Mouse (Mus musculus): ENCODE results near the gene Mtmr2. TPM values are rescaled to one million over a fixed set of nuclear protein-coding genes. Genes with fewer than 3 reads are reported as not detected.

Mtmr2 gene
- total and polyA plus RNA-seq, 3 experiments, result 19.7 to 42.6 (median 34.7) TPM

DNA sequence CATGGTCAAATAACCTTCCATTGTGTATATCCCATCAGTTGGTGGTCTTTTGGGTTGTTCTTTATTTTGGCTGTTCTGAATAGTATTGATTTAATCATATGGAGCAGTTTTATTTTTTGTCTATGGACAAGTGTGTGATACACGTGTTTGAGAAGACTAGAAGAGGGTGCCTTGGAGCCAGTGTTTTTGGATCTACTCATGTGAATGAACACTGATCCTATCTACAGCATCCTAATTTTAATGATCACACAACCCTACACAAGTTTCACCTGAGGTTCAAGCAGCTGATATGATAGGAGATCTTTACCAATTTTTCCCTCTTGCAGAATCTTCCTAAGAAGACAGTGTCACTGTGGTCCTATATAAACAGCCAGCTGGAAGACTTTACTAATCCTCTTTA is 56.3 kb downstream of the Mtmr2 start:
- DNase-seq (ENCODE audit: extremely low read depth), result no peak
- Histone ChIP-seq H3K27me3 (replicated peaks) (no peaks in the 10 kb centered on the region), H3K9ac (ENCODE audit: insufficient read depth, low read depth) (no peak overlapping the region), H3K4me1 (ENCODE audit: control insufficient read depth in 1 of 2, insufficient read depth in 2 of 2) (peaks cover 0 to 3% of the 10 kb centered on the region in 2 experiments; a peak in 1 of 4 replicates), H3K4me3 (replicated peaks in 1 of 3; ENCODE audit: low read depth in 2 of 3, low read length in 2 of 3, poor library complexity in 1 of 3) (no peak overlapping the region), H3K9me3 (replicated peaks; ENCODE audit: low read length) (no peaks in the 10 kb centered on the region), H3K27ac (ENCODE audit: insufficient read depth, low read depth) (no peak overlapping the region), H3K36me3 (replicated peaks in 1 of 2; ENCODE audit: control insufficient read depth in 1 of 2, insufficient read depth in 1 of 2, low read length in 1 of 2) (peaks cover 39 to 83% of the 10 kb centered on the region in 2 experiments), H3K4me2 (ENCODE audit: insufficient read depth, low read depth, poor library complexity, severe bottlenecking) (no peak overlapping the region), H3K79me2 (replicated peaks; ENCODE audit: control insufficient read depth, extremely low read depth, insufficient read depth, poor library complexity, severe bottlenecking) (no peaks in the 10 kb centered on the region)
- in situ Hi-C loops (cut with MboI; ENCODE audit: low pct_ligation_motif_present, low pct_unique_long_range_greater_than_20kb, low sequenced_read_pairs) (no loop called here), dilution Hi-C loops (cut with MboI; ENCODE audit: extremely low pct_ligation_motif_present, extremely low pct_unique_long_range_greater_than_20kb, low sequenced_read_pairs) (no loop called here)
- TF ChIP-seq KAT2A (IDR thresholded peaks at IDR 0.05; ENCODE audit: insufficient replicate concordance, low read length), result no peak
- TF ChIP-seq PAX5 (IDR thresholded peaks at IDR 0.05; ENCODE audit: low read length), result no peak
- TF ChIP-seq NRF1 (IDR thresholded peaks at IDR 0.05; ENCODE audit: low read depth, low read length), result no peak
- TF ChIP-seq TCF12 (IDR thresholded peaks at IDR 0.05; ENCODE audit: low read depth, low read length), result no peak
- no peak for TF ChIP-seq RCOR1 (conservative IDR thresholded peaks at IDR 0.05; ENCODE audit: low read depth, low read length)
- TF ChIP-seq IRF4 (IDR thresholded peaks at IDR 0.05; ENCODE audit: low read depth, low read length), result no peak
- TF ChIP-seq SIN3A (IDR thresholded peaks at IDR 0.05; ENCODE audit: low read length), result no peak
- no peak for TF ChIP-seq RAD21 (IDR thresholded peaks at IDR 0.05; ENCODE audit: low read depth, low read length)
- no peak for TF ChIP-seq ZMIZ1 (IDR thresholded peaks at IDR 0.05; ENCODE audit: low read depth, low read length)
- no peak for TF ChIP-seq ELF1 (IDR thresholded peaks at IDR 0.05; ENCODE audit: low read depth, low read length)
- TF ChIP-seq UBTF (IDR thresholded peaks at IDR 0.05; ENCODE audit: low read depth, low read length), result no peak
- no peak for TF ChIP-seq ETS1 (conservative IDR thresholded peaks at IDR 0.05; ENCODE audit: low read depth, low read length)
- no peak for TF ChIP-seq USF1 (IDR thresholded peaks at IDR 0.05; ENCODE audit: low read depth, low read length)

DNA sequence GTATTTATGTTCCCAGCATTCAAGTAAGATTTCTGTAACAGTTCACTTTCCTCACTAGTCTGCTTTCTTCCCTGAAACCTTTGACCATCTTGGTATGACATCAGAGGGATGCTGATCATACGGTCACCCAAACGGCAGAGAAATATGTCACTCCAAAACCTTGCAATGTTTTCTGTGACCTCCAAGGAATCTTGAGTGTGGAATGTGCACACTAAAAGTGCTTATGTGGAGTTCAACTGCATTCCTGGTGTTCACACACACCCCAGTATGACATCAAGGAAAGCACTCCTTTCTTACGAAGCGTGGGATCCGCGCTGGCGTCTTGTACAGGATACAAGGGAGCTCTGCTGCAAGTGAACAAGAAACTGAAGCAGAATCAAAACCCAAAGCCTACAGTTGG is 58.6 kb downstream of the Mtmr2 start:
- Histone ChIP-seq H3K9ac (ENCODE audit: insufficient read depth, low read depth) (no peak overlapping the region), H3K4me1 (ENCODE audit: control insufficient read depth in 1 of 2, insufficient read depth in 2 of 2) (peaks cover 0 to 7% of the 10 kb centered on the region in 2 experiments; a peak in 1 of 4 replicates), H3K4me2 (ENCODE audit: insufficient read depth, low read depth, poor library complexity, severe bottlenecking) (no peak overlapping the region), H3K79me2 (replicated peaks; ENCODE audit: control insufficient read depth, extremely low read depth, insufficient read depth, poor library complexity, severe bottlenecking) (no peaks in the 10 kb centered on the region; the same call in 1 of the 2 replicates), H3K36me3 (replicated peaks in 1 of 2; ENCODE audit: control insufficient read depth in 1 of 2, insufficient read depth in 1 of 2, low read length in 1 of 2) (peaks cover 41 to 90% of the 10 kb centered on the region in 2 experiments), H3K4me3 (replicated peaks in 1 of 3; ENCODE audit: low read depth in 2 of 3, low read length in 2 of 3, poor library complexity in 1 of 3) (no peak overlapping the region), H3K27ac (ENCODE audit: insufficient read depth, low read depth) (no peak overlapping the region), H3K27me3 (replicated peaks) (no peaks in the 10 kb centered on the region), H3K9me3 (replicated peaks; ENCODE audit: low read length) (no peaks in the 10 kb centered on the region)
- in situ Hi-C loops (cut with MboI; ENCODE audit: low pct_ligation_motif_present, low pct_unique_long_range_greater_than_20kb, low sequenced_read_pairs) (no loop called here), dilution Hi-C loops (cut with MboI; ENCODE audit: extremely low pct_ligation_motif_present, extremely low pct_unique_long_range_greater_than_20kb, low sequenced_read_pairs) (no loop called here)
- no peak for DNase-seq (ENCODE audit: extremely low read depth)
- TF ChIP-seq CHD2 (IDR thresholded peaks at IDR 0.05; ENCODE audit: low read length) (no peak), IRF4 (IDR thresholded peaks at IDR 0.05; ENCODE audit: low read depth, low read length) (no peak), POLR2A (IDR thresholded peaks at IDR 0.05; ENCODE audit: low read depth, low read length) (no peak), POLR2AphosphoS2 (IDR thresholded peaks at IDR 0.05; ENCODE audit: low read depth, low read length) (no peak), ZKSCAN1 (IDR thresholded peaks at IDR 0.05; ENCODE audit: borderline replicate concordance, low read depth, low read length) (no peak), KAT2A (IDR thresholded peaks at IDR 0.05; ENCODE audit: insufficient replicate concordance, low read length) (no peak)

Measured in CH12.LX (cell line).